Mouse (Mus musculus) heart, embryonic 15.5 days (tissue): Measurements from ENCODE around the gene Cldn3. TPM values are rescaled to one million over a fixed set of nuclear protein-coding genes. Genes with fewer than 3 reads are reported as not detected.

Source experiments
- ATAC-seq: fragments of 200-750 bp; cut with Nextera tagmentation; replicated peaks from 2 replicates; pipeline ENCODE4 v1.8.0; 2017; ENCODE audit warnings: low read depth, moderate TSS enrichment; ENCODE audit not compliant: insufficient number of reproducible peaks, insufficient read depth, low FRiP score
- H3K27ac ChIP-seq: fragments of 300-500 bp; sonication (generic); 2 replicates; pipeline ENCODE4 v1.5.1; 2015; ENCODE audit warnings: mild to moderate bottlenecking, inconsistent platforms
- H3K27me3 ChIP-seq: fragments of 300-500 bp; sonication (generic); 2 replicates; pipeline ENCODE4 v1.6.1; 2015; ENCODE audit warnings: inconsistent platforms
- H3K36me3 ChIP-seq: fragments of 300-500 bp; sonication (generic); 2 replicates; pipeline ENCODE4 v1.6.1; 2015; ENCODE audit warnings: mild to moderate bottlenecking, inconsistent platforms
- H3K4me1 ChIP-seq: fragments of 300-500 bp; sonication (generic); replicated peaks from 2 replicates; pipeline ENCODE4 v1.6.1; 2015; ENCODE audit warnings: inconsistent platforms
- H3K4me2 ChIP-seq: fragments of 300-500 bp; sonication (generic); 2 replicates; pipeline ENCODE4 v1.6.1; 2015; ENCODE audit warnings: inconsistent platforms, mild to moderate bottlenecking, moderate library complexity
- H3K4me3 ChIP-seq: fragments of 300-500 bp; sonication (generic); 2 replicates; pipeline ENCODE4 v1.5.1; 2015; ENCODE audit warnings: mild to moderate bottlenecking, inconsistent platforms
- H3K9ac ChIP-seq: fragments of 300-500 bp; sonication (generic); 2 replicates; pipeline ENCODE4 v1.6.1; 2015; ENCODE audit warnings: mild to moderate bottlenecking, inconsistent platforms
- H3K9me3 ChIP-seq: fragments of 300-500 bp; sonication (generic); replicated peaks from 2 replicates; pipeline ENCODE4 v1.6.1; 2016; ENCODE audit warnings: inconsistent platforms
- WGBS: fragments of 180-500 bp; shearing (Covaris S2); methylation state at CpG from one replicate; pipeline ENCODE4 v1.1.7; 2015; ENCODE audit warnings: mixed read lengths; 5-methylcytosine and 5-hydroxymethylcytosine counted together
- polyA plus RNA-seq: library from polyadenylated mRNA; unstranded; fragments of >200 nt; fragmentation: Nextera tagmentation; extraction: Ambion mirVana; gene quantifications from 2 replicates; pipeline ENCODE4 v1.2.1, GENCODE M21; 2015

Gene Cldn3
- polyA plus RNA-seq, 1 experiment from 2014 or later, result 7.7 TPM

- no peak for ATAC-seq
- Histone ChIP-seq H3K4me1 (peaks cover 19% of the 10 kb centered on the region), H3K27ac (no peak overlapping the region), H3K27me3 (peaks cover 61% of the 10 kb centered on the region), H3K4me3 (peak overlapping the region; percentile 35), H3K9me3 (no peaks in the 10 kb centered on the region), H3K4me2 (peak overlapping the region; percentile 64), H3K9ac (peak overlapping the region; percentile 10; the same call in 1 of the 2 replicates), H3K36me3 (no peaks in the 10 kb centered on the region)
- 4% methylated on average over 79 of the region's 79 CpGs for WGBS
Observed at GRCm38 (mm10) chr5:134986298-134987268, 569 bp downstream of the Cldn3 start.

GRCm38 (mm10) chr5:134989166-134989565 is 3.2 kb downstream of the Cldn3 start:
- no peak overlapping the region for H3K4me2 ChIP-seq
- no peak overlapping the region for H3K4me3 ChIP-seq
- peaks cover 19% of the 10 kb centered on the region for H3K4me1 ChIP-seq
- peaks cover 57% of the 10 kb centered on the region for H3K27me3 ChIP-seq
- no peak overlapping the region for H3K27ac ChIP-seq
- WGBS, result 58% methylated on average over 11 of the region's 11 CpGs
- ATAC-seq, result no peak
- no peaks in the 10 kb centered on the region for H3K36me3 ChIP-seq
- H3K9me3 ChIP-seq, result no peaks in the 10 kb centered on the region
- H3K9ac ChIP-seq, result no peak overlapping the region

- ATAC-seq, result no peak
Observed at GRCm38 (mm10) chr5:134989741-134990140, 3.7 kb downstream of the Cldn3 start.

GRCm38 (mm10) chr5:134992566-134992965 is 6.6 kb downstream of the Cldn3 start:
- Histone ChIP-seq H3K4me3 (no peak overlapping the region), H3K27me3 (peaks cover 24% of the 10 kb centered on the region), H3K9ac (no peak overlapping the region), H3K4me1 (no peaks in the 10 kb centered on the region), H3K36me3 (no peaks in the 10 kb centered on the region), H3K9me3 (no peaks in the 10 kb centered on the region), H3K4me2 (no peak overlapping the region), H3K27ac (no peak overlapping the region)
- WGBS, result 87% methylated on average over 5 of the region's 5 CpGs
- ATAC-seq, result no peak

More at GRCm38 (mm10) chr5:134989741-134990140, 3.7 kb downstream of the Cldn3 start:
- H3K9ac ChIP-seq, result no peak overlapping the region
- 34% methylated on average over 6 of the region's 6 CpGs for WGBS
- H3K9me3 ChIP-seq, result no peaks in the 10 kb centered on the region
- no peaks in the 10 kb centered on the region for H3K36me3 ChIP-seq
- H3K4me3 ChIP-seq, result no peak overlapping the region
- H3K4me2 ChIP-seq, result no peak overlapping the region
- peaks cover 19% of the 10 kb centered on the region for H3K4me1 ChIP-seq
- H3K27me3 ChIP-seq, result peaks cover 52% of the 10 kb centered on the region
- H3K27ac ChIP-seq, result no peak overlapping the region

GRCm38 (mm10) chr5:134998359-134998758 is 12.3 kb downstream of the Cldn3 start:
- no peak overlapping the region for H3K27ac ChIP-seq
- no peak overlapping the region for H3K9ac ChIP-seq
- 58% methylated on average over 6 of the region's 6 CpGs for WGBS

GRCm38 (mm10) chr5:134999797-135000196 is 13.8 kb downstream of the Cldn3 start:
- Histone ChIP-seq H3K9me3 (no peaks in the 10 kb centered on the region), H3K36me3 (no peaks in the 10 kb centered on the region), H3K27ac (no peak overlapping the region), H3K27me3 (no peaks in the 10 kb centered on the region), H3K4me1 (peaks cover 6% of the 10 kb centered on the region), H3K4me3 (no peak overlapping the region), H3K4me2 (no peak overlapping the region), H3K9ac (no peak overlapping the region)
- WGBS, result 96% methylated on average over 4 of the region's 4 CpGs
- ATAC-seq, result no peak

More at GRCm38 (mm10) chr5:134998359-134998758, 12.3 kb downstream of the Cldn3 start:
- Histone ChIP-seq H3K4me1 (peaks cover 6% of the 10 kb centered on the region), H3K27me3 (no peaks in the 10 kb centered on the region), H3K4me2 (no peak overlapping the region), H3K36me3 (no peaks in the 10 kb centered on the region), H3K4me3 (no peak overlapping the region), H3K9me3 (no peaks in the 10 kb centered on the region)
- no peak for ATAC-seq

- Histone ChIP-seq H3K4me3 (no peak overlapping the region), H3K9me3 (no peaks in the 10 kb centered on the region), H3K9ac (no peak overlapping the region), H3K4me2 (no peak overlapping the region), H3K4me1 (peaks cover 6% of the 10 kb centered on the region), H3K36me3 (no peaks in the 10 kb centered on the region), H3K27ac (no peak overlapping the region), H3K27me3 (peaks cover 3% of the 10 kb centered on the region; the same call in 1 of the 2 replicates)
- ATAC-seq, result no peak
- 68% methylated on average over 16 of the region's 16 CpGs for WGBS
Observed at GRCm38 (mm10) chr5:135000751-135001150, 14.7 kb downstream of the Cldn3 start.

GRCm38 (mm10) chr5:135001309-135001708 is 15.3 kb downstream of the Cldn3 start:
- Histone ChIP-seq H3K9ac (no peak overlapping the region), H3K9me3 (no peaks in the 10 kb centered on the region), H3K4me3 (no peak overlapping the region), H3K27me3 (peaks cover 5% of the 10 kb centered on the region; the same call in 1 of the 2 replicates), H3K36me3 (no peaks in the 10 kb centered on the region), H3K27ac (no peak overlapping the region), H3K4me2 (peak overlapping the region; percentile 31), H3K4me1 (peaks cover 6% of the 10 kb centered on the region)
- ATAC-seq, result no peak
- WGBS, result 2% methylated on average over 14 of the region's 14 CpGs

GRCm38 (mm10) chr5:135002151-135002550 is 16.1 kb downstream of the Cldn3 start:
- Histone ChIP-seq H3K4me2 (no peak overlapping the region), H3K27me3 (peaks cover 5% of the 10 kb centered on the region; the same call in 1 of the 2 replicates), H3K4me1 (peaks cover 6% of the 10 kb centered on the region), H3K9ac (no peak overlapping the region), H3K4me3 (no peak overlapping the region), H3K9me3 (no peaks in the 10 kb centered on the region), H3K27ac (no peak overlapping the region), H3K36me3 (no peaks in the 10 kb centered on the region)
- ATAC-seq, result no peak
- 56% methylated on average over 5 of the region's 5 CpGs for WGBS

GRCm38 (mm10) chr5:135007802-135008571 is 22.0 kb downstream of the Cldn3 start:
- peak overlapping the region; percentile 71 for H3K4me3 ChIP-seq
- no peaks in the 10 kb centered on the region; the same call in 1 of the 2 replicates for H3K36me3 ChIP-seq
- H3K9me3 ChIP-seq, result no peaks in the 10 kb centered on the region
- peak overlapping the region; percentile 84 for H3K4me2 ChIP-seq
- ATAC-seq, result no peak
- WGBS, result 31% methylated on average over 16 of the region's 16 CpGs
- peak overlapping the region; percentile 62 for H3K9ac ChIP-seq
- peaks cover 31% of the 10 kb centered on the region for H3K4me1 ChIP-seq
- H3K27me3 ChIP-seq, result peaks cover 5% of the 10 kb centered on the region; the same call in 1 of the 2 replicates
- peak overlapping the region; percentile 100 for H3K27ac ChIP-seq
